Mouse (Mus musculus) liver, embryonic 12.5 days (tissue): ENCODE measurements around the gene Gm11213. TPM values are rescaled to one million over a fixed set of nuclear protein-coding genes. Genes with fewer than 3 reads are reported as not detected.

Experiments used
- ATAC-seq: fragments of 200-750 bp; cut with Nextera tagmentation; 2 replicates; pipeline ENCODE4 v1.8.0; 2017; ENCODE audit warnings: moderate number of reproducible peaks, mild to moderate bottlenecking, moderate library complexity
- H3K27ac ChIP-seq: fragments of 300-500 bp; sonication (generic); 2 replicates; pipeline ENCODE4 v1.5.1; 2016; ENCODE audit warnings: mild to moderate bottlenecking
- H3K27me3 ChIP-seq: fragments of 300-500 bp; sonication (generic); replicated peaks from 2 replicates; pipeline ENCODE4 v1.6.1; 2016; ENCODE audit warnings: mild to moderate bottlenecking, moderate library complexity
- H3K36me3 ChIP-seq: fragments of 300-500 bp; sonication (generic); 2 replicates; pipeline ENCODE4 v1.6.1; 2016; ENCODE audit warnings: mild to moderate bottlenecking, moderate library complexity
- H3K4me1 ChIP-seq: fragments of 300-500 bp; sonication (generic); 2 replicates; pipeline ENCODE4 v1.6.1; 2016
- H3K4me2 ChIP-seq: fragments of 300-500 bp; sonication (generic); 2 replicates; pipeline ENCODE4 v1.6.1; 2016; ENCODE audit warnings: mild to moderate bottlenecking, moderate library complexity
- H3K4me3 ChIP-seq: fragments of 300-500 bp; sonication (generic); 2 replicates; pipeline ENCODE4 v1.5.1; 2016; ENCODE audit warnings: mild to moderate bottlenecking, moderate library complexity
- H3K9ac ChIP-seq: fragments of 300-500 bp; sonication (generic); 2 replicates; pipeline ENCODE4 v1.6.1; 2016; ENCODE audit warnings: mild to moderate bottlenecking, moderate library complexity
- H3K9me3 ChIP-seq: fragments of 300-500 bp; sonication (generic); replicated peaks from 2 replicates; pipeline ENCODE4 v1.6.1; 2016; ENCODE audit warnings: mild to moderate bottlenecking, moderate library complexity
- WGBS: fragments of 180-500 bp; shearing (Covaris S2); methylation state at CpG from one replicate; pipeline ENCODE4 v1.1.7; 2016; ENCODE audit not compliant: insufficient replicate concordance; 5-methylcytosine and 5-hydroxymethylcytosine counted together
- polyA plus RNA-seq: library from polyadenylated mRNA; unstranded; fragments of >200 nt; fragmentation: Nextera tagmentation; extraction: Ambion mirVana; gene quantifications from 2 replicates; pipeline ENCODE4 v1.2.1, GENCODE M21; 2016

The Gm11213 gene
- not detected in 2 replicates for polyA plus RNA-seq

- H3K27ac ChIP-seq, result no peak within 1 kb of the TSS
- no peaks in the 10 kb centered on the region for H3K4me1 ChIP-seq
- no peak within 1 kb of the TSS for H3K9ac ChIP-seq
- H3K36me3 ChIP-seq, result no peaks in the 10 kb centered on the region
- WGBS, result 53% methylated on average over 3 of the region's 3 CpGs
- no peak within 1 kb of the TSS for H3K4me2 ChIP-seq
- no peak for ATAC-seq
- H3K9me3 ChIP-seq, result no peaks in the 10 kb centered on the region
- no peak within 1 kb of the TSS for H3K4me3 ChIP-seq
- no peaks in the 10 kb centered on the region; the same call in 1 of the 2 replicates for H3K27me3 ChIP-seq
These were observed at the start of gene Gm11213 for GRCm38 (mm10) chr4:63604945-63605344. Gene Gm11213, minus strand, starts transcription at chr4:63605261.

- 58% methylated on average over 1 of the region's 1 CpGs for WGBS
- Histone ChIP-seq H3K27me3 (no peaks in the 10 kb centered on the region), H3K4me3 (no peak overlapping the region), H3K4me2 (no peak overlapping the region), H3K4me1 (no peaks in the 10 kb centered on the region), H3K9me3 (no peaks in the 10 kb centered on the region), H3K36me3 (no peaks in the 10 kb centered on the region), H3K9ac (no peak overlapping the region), H3K27ac (no peak overlapping the region)
- ATAC-seq, result no peak
These were observed 49.3 kb upstream of the Gm11213 start for GRCm38 (mm10) chr4:63654381-63654780.

DNA sequence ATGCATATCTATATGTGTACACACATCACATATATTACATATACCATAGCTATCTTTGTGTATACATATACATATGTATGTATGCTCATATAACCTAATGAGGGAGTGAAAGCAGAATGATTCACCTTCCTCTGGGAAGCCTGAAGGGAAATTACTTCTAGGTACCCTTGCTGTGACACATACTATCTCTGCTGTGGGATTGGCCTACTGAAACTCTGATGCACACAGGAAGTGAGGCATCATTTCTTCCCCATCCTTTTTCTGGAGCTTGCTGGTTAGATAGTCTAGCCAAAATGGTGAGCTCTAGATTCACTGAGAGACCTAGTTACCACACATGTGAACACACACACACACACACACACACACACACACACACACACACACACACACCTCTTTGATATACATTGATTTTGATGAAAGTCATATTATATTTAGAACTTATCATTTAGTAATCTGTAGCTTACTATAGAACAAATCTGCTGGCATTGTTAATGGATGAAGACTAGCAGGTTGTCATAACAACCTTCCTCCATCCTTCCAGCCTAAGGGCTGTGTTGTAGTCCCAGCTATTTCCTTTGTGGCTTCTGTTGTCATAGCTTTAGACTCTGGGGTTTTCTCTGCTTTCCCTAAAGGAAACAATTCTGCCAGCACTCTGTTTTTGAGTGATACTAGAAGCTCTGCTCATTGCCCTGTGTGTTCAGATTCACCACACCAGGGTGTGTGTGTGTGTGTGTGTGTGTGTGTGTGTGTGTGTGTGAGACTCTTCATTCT lies 39.1 kb upstream of the Gm11213 start:
- H3K9me3 ChIP-seq, result no peaks in the 10 kb centered on the region
- no peak overlapping the region for H3K9ac ChIP-seq
- H3K4me3 ChIP-seq, result no peak overlapping the region
- H3K36me3 ChIP-seq, result no peaks in the 10 kb centered on the region
- no peaks in the 10 kb centered on the region for H3K4me1 ChIP-seq
- H3K27ac ChIP-seq, result no peak overlapping the region
- no peak for ATAC-seq
- no peak overlapping the region for H3K4me2 ChIP-seq
- no peaks in the 10 kb centered on the region for H3K27me3 ChIP-seq

DNA sequence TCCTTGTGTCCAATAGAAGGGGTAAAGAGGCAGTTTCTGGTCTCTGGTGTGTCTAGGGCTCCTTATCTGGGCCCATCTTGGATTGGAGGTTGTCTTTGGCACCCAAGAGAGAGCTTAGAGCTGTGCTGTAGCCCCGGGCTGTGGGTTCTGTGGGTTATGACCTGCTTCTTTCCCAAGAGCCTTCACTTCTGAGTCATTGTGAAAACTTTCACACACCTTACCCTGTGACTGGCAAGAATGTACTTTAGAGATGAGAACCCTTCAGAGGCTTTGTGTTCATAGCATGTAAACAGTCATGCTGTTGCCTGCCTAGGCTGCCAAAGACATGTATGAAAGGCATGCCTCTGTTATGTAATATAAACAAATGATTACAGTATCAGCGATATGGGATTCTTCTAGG lies 34.8 kb upstream of the Gm11213 start:
- WGBS, result 57% methylated on average over 2 of the region's 2 CpGs
- Histone ChIP-seq H3K27me3 (no peaks in the 10 kb centered on the region), H3K9me3 (no peaks in the 10 kb centered on the region), H3K36me3 (no peaks in the 10 kb centered on the region), H3K4me3 (no peak overlapping the region), H3K4me1 (no peaks in the 10 kb centered on the region), H3K9ac (no peak overlapping the region), H3K4me2 (no peak overlapping the region), H3K27ac (no peak overlapping the region)
- no peak for ATAC-seq

- Histone ChIP-seq H3K36me3 (no peaks in the 10 kb centered on the region), H3K9ac (no peak overlapping the region), H3K4me3 (no peak overlapping the region), H3K27me3 (no peaks in the 10 kb centered on the region), H3K9me3 (no peaks in the 10 kb centered on the region), H3K4me1 (no peaks in the 10 kb centered on the region), H3K27ac (no peak overlapping the region), H3K4me2 (no peak overlapping the region)
- ATAC-seq, result no peak
- WGBS, result 31% methylated on average over 1 of the region's 1 CpGs
These were observed 33.5 kb upstream of the Gm11213 start for GRCm38 (mm10) chr4:63638603-63639002.

DNA sequence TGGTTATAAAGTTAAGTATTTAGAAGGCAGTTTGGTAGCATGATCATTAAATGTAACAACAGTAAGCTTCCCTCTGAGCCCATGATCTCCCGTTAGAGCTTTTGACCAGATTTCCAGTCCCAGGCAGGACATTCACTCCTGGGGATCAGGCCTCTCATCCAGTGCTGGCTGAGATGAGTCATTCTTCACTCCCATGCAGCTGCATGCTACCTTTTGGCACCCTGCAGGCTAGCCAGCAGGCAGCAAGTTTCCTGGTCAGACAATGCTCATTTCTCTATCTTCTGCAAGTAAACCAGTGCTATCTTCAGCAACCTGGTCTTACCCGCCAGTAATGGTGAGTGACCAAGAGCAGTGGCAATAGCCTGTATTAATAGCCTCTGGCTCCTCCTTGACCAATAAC lies 28.1 kb upstream of the Gm11213 start:
- Histone ChIP-seq H3K9ac (no peak overlapping the region), H3K36me3 (no peaks in the 10 kb centered on the region), H3K4me3 (no peak overlapping the region), H3K9me3 (no peaks in the 10 kb centered on the region), H3K4me2 (no peak overlapping the region), H3K4me1 (no peaks in the 10 kb centered on the region), H3K27me3 (no peaks in the 10 kb centered on the region), H3K27ac (no peak overlapping the region)
- no peak for ATAC-seq
- 59% methylated on average over 2 of the region's 2 CpGs for WGBS

DNA sequence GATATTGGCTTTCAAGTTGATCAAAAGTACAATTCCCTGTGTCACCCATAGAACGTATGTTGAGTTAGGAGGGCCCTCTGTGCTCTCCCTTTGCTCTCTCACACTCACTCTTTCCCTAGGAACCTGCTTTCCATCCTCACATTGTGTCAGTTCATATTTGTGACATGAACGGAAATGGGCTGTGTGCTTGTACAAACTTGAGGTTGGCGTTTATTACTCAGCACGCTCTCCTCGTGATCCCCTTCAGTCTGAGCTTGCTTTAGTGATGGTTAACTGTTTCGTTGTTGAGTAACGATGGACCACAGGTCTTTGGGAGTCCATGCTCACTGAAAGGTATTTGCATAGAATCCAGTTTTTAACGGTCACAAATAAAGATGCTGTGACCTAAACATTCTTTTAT lies 22.1 kb upstream of the Gm11213 start:
- H3K36me3 ChIP-seq, result no peaks in the 10 kb centered on the region
- no peaks in the 10 kb centered on the region for H3K9me3 ChIP-seq
- H3K27ac ChIP-seq, result no peak overlapping the region
- no peaks in the 10 kb centered on the region for H3K27me3 ChIP-seq
- 75% methylated on average over 8 of the region's 8 CpGs for WGBS
- H3K9ac ChIP-seq, result no peak overlapping the region
- ATAC-seq, result no peak
- H3K4me3 ChIP-seq, result no peak overlapping the region
- H3K4me1 ChIP-seq, result no peaks in the 10 kb centered on the region
- H3K4me2 ChIP-seq, result no peak overlapping the region

DNA sequence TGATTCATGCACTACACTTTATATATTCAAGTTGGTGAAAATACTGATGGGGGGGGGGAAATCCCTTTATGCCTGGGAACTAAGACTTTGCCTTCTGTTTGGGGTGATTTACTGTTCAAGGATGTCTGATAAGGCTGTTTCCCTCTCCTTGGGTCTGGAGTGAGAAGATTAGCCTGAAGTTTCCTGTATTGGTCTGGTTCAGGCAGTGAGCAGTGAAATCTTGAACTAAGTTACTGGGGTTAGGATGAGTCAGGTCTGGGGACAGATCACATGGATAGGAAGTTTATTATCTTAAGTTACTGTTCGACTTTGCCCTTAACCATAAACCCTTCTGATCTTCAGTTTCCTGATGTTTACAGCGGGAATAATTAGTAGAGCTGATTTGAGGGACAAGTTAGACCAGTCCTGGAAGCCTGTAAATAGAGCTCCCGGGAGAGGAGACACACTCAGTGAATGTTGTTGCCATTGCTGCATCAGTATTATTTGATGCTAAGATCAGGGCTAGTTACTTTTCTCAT lies 20.6 kb upstream of the Gm11213 start:
- H3K4me1 ChIP-seq, result no peaks in the 10 kb centered on the region
- H3K9me3 ChIP-seq, result no peaks in the 10 kb centered on the region
- H3K27me3 ChIP-seq, result no peaks in the 10 kb centered on the region
- H3K9ac ChIP-seq, result no peak overlapping the region
- WGBS, result 20% methylated on average over 3 of the region's 3 CpGs
- H3K36me3 ChIP-seq, result no peaks in the 10 kb centered on the region
- H3K4me2 ChIP-seq, result no peak overlapping the region
- no peak for ATAC-seq
- H3K27ac ChIP-seq, result no peak overlapping the region
- H3K4me3 ChIP-seq, result no peak overlapping the region

DNA sequence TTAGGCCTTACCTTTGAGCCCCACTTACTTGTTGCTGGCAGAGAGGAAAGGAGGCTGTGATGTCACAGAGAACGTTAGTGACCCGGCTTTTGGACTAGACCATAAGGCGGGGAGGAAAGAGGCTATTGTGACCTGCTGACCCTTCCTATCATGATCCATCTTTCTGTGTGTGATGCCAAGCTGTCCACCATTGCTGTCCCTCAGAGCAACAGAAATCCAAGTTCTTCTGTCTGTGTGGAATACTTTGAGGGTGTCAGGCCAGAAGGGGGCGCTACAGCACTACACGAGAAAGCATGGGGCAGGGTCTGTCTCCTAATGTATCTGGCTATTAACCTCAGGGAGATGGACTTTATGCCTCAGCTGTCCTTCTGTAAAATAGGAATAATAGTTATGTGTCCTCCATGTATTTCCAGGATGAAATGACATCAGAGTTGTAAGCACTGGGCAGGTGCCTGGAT lies 17.3 kb upstream of the Gm11213 start, which contains the start of gene Tex48:
Gene Tex48, minus strand, starts transcription at position 51 of the 458 bp plus-strand sequence.
- no peaks in the 10 kb centered on the region for H3K27me3 ChIP-seq
- H3K36me3 ChIP-seq, result no peaks in the 10 kb centered on the region
- no peaks in the 10 kb centered on the region for H3K9me3 ChIP-seq
- WGBS, result 45% methylated on average over 5 of the region's 5 CpGs
- H3K4me1 ChIP-seq, result no peaks in the 10 kb centered on the region
- H3K27ac ChIP-seq, result no peak within 1 kb of the TSS
- no peak within 1 kb of the TSS for H3K9ac ChIP-seq
- no peak for ATAC-seq
- no peak within 1 kb of the TSS for H3K4me3 ChIP-seq
- H3K4me2 ChIP-seq, result no peak within 1 kb of the TSS

GRCm38 (mm10) chr4:63621861-63622260 lies 16.8 kb upstream of the Gm11213 start:
- Histone ChIP-seq H3K4me3 (no peak overlapping the region), H3K9me3 (no peaks in the 10 kb centered on the region), H3K4me1 (no peaks in the 10 kb centered on the region), H3K4me2 (no peak overlapping the region), H3K27me3 (no peaks in the 10 kb centered on the region), H3K9ac (no peak overlapping the region), H3K27ac (no peak overlapping the region), H3K36me3 (no peaks in the 10 kb centered on the region)
- WGBS, result 55% methylated on average over 2 of the region's 2 CpGs
- ATAC-seq, result no peak

GRCm38 (mm10) chr4:63608391-63608790 lies 3.3 kb upstream of the Gm11213 start:
- Histone ChIP-seq H3K4me1 (no peaks in the 10 kb centered on the region), H3K27ac (no peak overlapping the region), H3K27me3 (no peaks in the 10 kb centered on the region; the same call in 1 of the 2 replicates), H3K4me3 (no peak overlapping the region), H3K4me2 (no peak overlapping the region), H3K9ac (no peak overlapping the region), H3K9me3 (no peaks in the 10 kb centered on the region), H3K36me3 (no peaks in the 10 kb centered on the region)
- ATAC-seq, result no peak
- 73% methylated on average over 7 of the region's 7 CpGs for WGBS

GRCm38 (mm10) chr4:63605968-63606367 lies 907 bp upstream of the Gm11213 start:
- Histone ChIP-seq H3K27me3 (no peaks in the 10 kb centered on the region; the same call in 1 of the 2 replicates), H3K9ac (no peak overlapping the region), H3K27ac (no peak overlapping the region), H3K4me1 (no peaks in the 10 kb centered on the region), H3K9me3 (no peaks in the 10 kb centered on the region), H3K4me3 (no peak overlapping the region), H3K36me3 (no peaks in the 10 kb centered on the region), H3K4me2 (no peak overlapping the region)
- ATAC-seq, result no peak
- 81% methylated on average over 1 of the region's 1 CpGs for WGBS
